Mouse (Mus musculus): ENCODE results near the gene Zfp423. TPM values are rescaled to one million over a fixed set of nuclear protein-coding genes. Genes with fewer than 3 reads are reported as not detected.

Gene Zfp423
- 0.11 TPM for polyA plus RNA-seq (2014; fragmentation: Illumina TruSeq; extraction: RNeasy Lipid Tissue Mini Kit (QIAGEN cat#74804); ENCODE audit: low read depth, low replicate concordance)

DNA sequence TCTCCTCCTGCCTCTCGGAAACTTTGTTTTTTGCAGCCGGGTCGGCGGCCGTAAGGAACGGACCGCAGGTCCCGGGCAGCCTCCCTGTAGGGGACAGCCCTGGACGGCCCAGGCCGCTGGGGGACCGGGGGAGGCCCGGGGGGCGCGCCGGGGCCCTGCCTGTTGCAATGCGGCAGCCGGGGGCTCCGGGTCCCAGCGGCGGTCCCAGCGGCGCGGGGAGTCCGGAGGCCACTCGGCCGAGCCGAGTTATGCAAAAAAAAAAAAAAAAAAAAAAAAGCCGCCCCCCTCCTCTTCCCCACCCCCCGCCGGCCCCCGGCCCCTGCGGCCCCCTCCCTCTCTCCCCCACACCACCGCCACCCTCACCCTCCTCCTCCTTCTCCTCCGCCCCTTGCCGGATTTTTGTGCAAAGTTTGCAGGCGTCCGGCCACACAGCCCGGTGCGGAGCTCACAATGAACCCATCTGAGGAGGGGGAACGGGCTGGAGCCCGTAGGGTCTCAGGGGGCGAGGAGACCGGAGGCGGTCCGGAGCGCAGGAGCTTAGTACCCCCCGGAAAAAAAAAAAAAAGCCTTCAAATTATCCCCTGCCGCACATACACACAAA, at the start of gene Zfp423:
TSS of gene Zfp423 (minus strand) at position 276 of the 601 bp plus-strand sequence.

Other genes starting within 250 kb of the Zfp423 start
- gene Cnep1r1, start 159.2 kb upstream of the Zfp423 start, polyA plus RNA-seq (2014; fragmentation: Illumina TruSeq; extraction: RNeasy Lipid Tissue Mini Kit (QIAGEN cat#74804); ENCODE audit: low read depth, low replicate concordance): 53.2 TPM
- gene Heatr3, start 178.3 kb upstream of the Zfp423 start, polyA plus RNA-seq (2014; fragmentation: Illumina TruSeq; extraction: RNeasy Lipid Tissue Mini Kit (QIAGEN cat#74804); ENCODE audit: low read depth, low replicate concordance): 23.2 TPM
- 41.9 TPM for gene Tent4b, start 239.6 kb upstream of the Zfp423 start, polyA plus RNA-seq (2014; fragmentation: Illumina TruSeq; extraction: RNeasy Lipid Tissue Mini Kit (QIAGEN cat#74804); ENCODE audit: low read depth, low replicate concordance)